20 mouse cellular contexts compared by ENCODE assay signal in the genomic region with DNA sequence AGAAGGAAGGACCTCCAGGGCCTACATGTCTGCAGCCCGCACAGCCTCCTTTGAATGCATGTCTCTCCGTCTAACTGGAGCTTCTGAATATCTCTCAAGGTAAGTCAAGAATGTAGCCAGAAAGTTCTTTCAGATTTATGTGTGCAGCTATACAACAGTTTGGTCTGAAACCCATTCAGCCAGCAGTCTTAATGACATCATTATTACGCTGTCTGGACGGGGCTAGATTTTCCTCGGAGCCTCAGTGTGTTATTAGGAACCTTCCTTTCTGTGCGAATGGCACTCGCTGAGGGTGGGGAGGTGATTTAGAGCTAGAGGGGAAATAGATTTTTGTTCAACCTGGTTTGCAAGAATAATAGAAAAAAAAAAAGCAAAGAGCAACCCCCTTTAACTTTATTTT.
A peak's percentile ranks its signal among the peaks of the same experiment; 100 is the strongest.
DNase-seq lines count a peak whose midpoint lies in the region; ATAC-seq and TF ChIP-seq lines count a peak whose summit lies in the region.
"Had no signal": no experiment of that assay in that cellular context is flagged by ENCODE, and none has a peak within 500 bp of the region (broad histone marks: within the 10 kb centered on the region; RNA-seq: fewer than 3 reads in every experiment).

No protein-coding gene starts in this region.

- no peaks in the 10 kb centered on the region for H3K27me3 ChIP-seq in forebrain, embryonic 11.5 days (ENCODE audit: control insufficient read depth, insufficient read depth, low read length)
- 0 out of 2 replicates have a peak, but pooled peaks cover 4% of the 10 kb centered on the region for H3K27me3 ChIP-seq in forebrain, postnatal 0 days (ENCODE audit: insufficient read depth, low read length)
- no peaks in the 10 kb centered on the region for H3K27me3 ChIP-seq in hindbrain, embryonic 13.5 days
- no peaks in the 10 kb centered on the region for H3K27me3 ChIP-seq in hindbrain, postnatal 0 days (ENCODE audit: insufficient read depth, low read length)
- no peaks in the 10 kb centered on the region for H3K27me3 ChIP-seq in midbrain, embryonic 14.5 days (ENCODE audit: control insufficient read depth, insufficient read depth, low read length)
- H3K27me3 ChIP-seq in midbrain, embryonic 16.5 days (ENCODE audit: control insufficient read depth, insufficient read depth, low read depth, low read length): no peaks in the 10 kb centered on the region
- H3K27me3 ChIP-seq in forebrain, embryonic 14.5 days (replicated peaks; ENCODE audit: control insufficient read depth, insufficient read depth, low read length): no peaks in the 10 kb centered on the region
- H3K27me3 ChIP-seq in kidney, adult 2 months (replicated peaks; ENCODE audit: control insufficient read depth, insufficient read depth, low read length): no peaks in the 10 kb centered on the region
- H3K27me3 ChIP-seq: embryonic facial prominence, embryonic 15.5 days; heart, embryonic 12.5 days; hindbrain, embryonic 15.5 days had no signal

- H3K4me1 ChIP-seq in forebrain, embryonic 11.5 days (replicated peaks; ENCODE audit: control insufficient read depth, insufficient read depth, low read length): 0 out of 2 replicates have a peak, but pooled peaks cover 2% of the 10 kb centered on the region
- no peaks in the 10 kb centered on the region for H3K4me1 ChIP-seq in forebrain, postnatal 0 days (ENCODE audit: insufficient read depth)
- peaks cover 7% of the 10 kb centered on the region; the same call in 1 of the 2 replicates for H3K4me1 ChIP-seq in hindbrain, embryonic 13.5 days (replicated peaks)
- no peaks in the 10 kb centered on the region for H3K4me1 ChIP-seq in hindbrain, postnatal 0 days (ENCODE audit: insufficient read depth, low read length)
- H3K4me1 ChIP-seq in midbrain, embryonic 14.5 days (ENCODE audit: control insufficient read depth, insufficient read depth, low read length): no peaks in the 10 kb centered on the region
- H3K4me1 ChIP-seq in midbrain, embryonic 16.5 days (ENCODE audit: control insufficient read depth, insufficient read depth, low read length): no peaks in the 10 kb centered on the region
- peaks cover 12% of the 10 kb centered on the region; the same call in 1 of the 2 replicates for H3K4me1 ChIP-seq in forebrain, embryonic 14.5 days (ENCODE audit: control insufficient read depth, insufficient read depth, low read length)
- no peaks in the 10 kb centered on the region for H3K4me1 ChIP-seq in kidney, adult 2 months (ENCODE audit: control insufficient read depth, insufficient read depth, low read length)
- H3K4me1 ChIP-seq: embryonic facial prominence, embryonic 15.5 days; heart, embryonic 12.5 days had no signal

- no peak for DNase-seq in forebrain, embryonic 11.5 days (ENCODE audit: low spot score)
- DNase-seq in forebrain, postnatal 0 days: no peak
- no peak for DNase-seq in hindbrain, postnatal 0 days (ENCODE audit: low spot score)
- peak; percentile 36 for DNase-seq in midbrain, embryonic 14.5 days
- DNase-seq in forebrain, embryonic 14.5 days (ENCODE audit: low spot score): peak; percentile 35
- DNase-seq in kidney, adult 2 months: no peak
- DNase-seq: adrenal gland, postnatal 10 days; cerebellum, adult 11-12 months; cerebellum, adult 9-10 months; cerebellum, postnatal 25 days; gastrocnemius, adult 2 months; gastrocnemius, postnatal 25 days; heart, postnatal 36 days; kidney, adult 11 months had no signal

- 0 out of 2 replicates have a peak, but pooled peaks have one; percentile 67 for ATAC-seq in forebrain, embryonic 11.5 days (replicated peaks; ENCODE audit: low FRiP score)
- ATAC-seq in forebrain, postnatal 0 days: no peak
- no peak for ATAC-seq in hindbrain, embryonic 13.5 days (ENCODE audit: low FRiP score)
- no peak for ATAC-seq in hindbrain, postnatal 0 days
- ATAC-seq in midbrain, embryonic 14.5 days (ENCODE audit: low FRiP score, low TSS enrichment): 0 out of 2 replicates have a peak, but pooled peaks have one; percentile 20
- no peak for ATAC-seq in midbrain, embryonic 16.5 days
- peak; percentile 44; the same call in 1 of the 2 replicates for ATAC-seq in forebrain, embryonic 14.5 days

- no peak for TF ChIP-seq POLR2A in kidney, adult 2 months (IDR thresholded peaks at IDR 0.05; ENCODE audit: low read depth, low read length)

- H3K27ac ChIP-seq in forebrain, embryonic 11.5 days (ENCODE audit: low read depth, low read length): no peak overlapping the region
- no peak overlapping the region for H3K27ac ChIP-seq in forebrain, postnatal 0 days (ENCODE audit: low read depth, low read length)
- H3K27ac ChIP-seq in hindbrain, embryonic 13.5 days: peak overlapping the region; percentile 56
- no peak overlapping the region for H3K27ac ChIP-seq in hindbrain, postnatal 0 days
- 0 out of 2 replicates have a peak overlapping the region, but pooled peaks have one; percentile 45 for H3K27ac ChIP-seq in midbrain, embryonic 14.5 days (replicated peaks; ENCODE audit: low read depth, low read length)
- no peak overlapping the region for H3K27ac ChIP-seq in midbrain, embryonic 16.5 days (ENCODE audit: low read length)
- no peak overlapping the region for H3K27ac ChIP-seq in forebrain, embryonic 14.5 days (ENCODE audit: low read depth, low read length)
- H3K27ac ChIP-seq in kidney, adult 2 months (ENCODE audit: insufficient read depth, low read depth, low read length): no peak overlapping the region
- H3K27ac ChIP-seq: embryonic facial prominence, embryonic 15.5 days; gastrocnemius, adult 2 months; hindbrain, embryonic 15.5 days had no signal

- TF ChIP-seq CTCF in forebrain, postnatal 0 days (IDR thresholded peaks at IDR 0.05; ENCODE audit: low read depth): no peak
- no peak for TF ChIP-seq CTCF in hindbrain, postnatal 0 days (IDR thresholded peaks at IDR 0.05; ENCODE audit: low read depth)
- no peak for TF ChIP-seq CTCF in kidney, adult 2 months (conservative IDR thresholded peaks at IDR 0.05; ENCODE audit: insufficient read depth, insufficient read length, low read depth, low read length)

- H3K9me3 ChIP-seq in forebrain, embryonic 11.5 days (ENCODE audit: control insufficient read depth, low read length): no peaks in the 10 kb centered on the region
- no peaks in the 10 kb centered on the region for H3K9me3 ChIP-seq in forebrain, postnatal 0 days (ENCODE audit: low read length)
- H3K9me3 ChIP-seq in hindbrain, embryonic 13.5 days: no peaks in the 10 kb centered on the region
- H3K9me3 ChIP-seq in hindbrain, postnatal 0 days (ENCODE audit: low read length): no peaks in the 10 kb centered on the region
- no peaks in the 10 kb centered on the region for H3K9me3 ChIP-seq in midbrain, embryonic 14.5 days (ENCODE audit: control insufficient read depth, low read length)
- H3K9me3 ChIP-seq in midbrain, embryonic 16.5 days (replicated peaks; ENCODE audit: control insufficient read depth, low read length, poor library complexity, severe bottlenecking): no peaks in the 10 kb centered on the region
- H3K9me3 ChIP-seq in forebrain, embryonic 14.5 days (replicated peaks; ENCODE audit: control insufficient read depth, low read length): no peaks in the 10 kb centered on the region
- H3K9me3 ChIP-seq: embryonic facial prominence, embryonic 15.5 days; heart, embryonic 12.5 days; hindbrain, embryonic 15.5 days had no signal

- H3K4me3 ChIP-seq in forebrain, embryonic 11.5 days (ENCODE audit: low read depth, low read length): no peak overlapping the region
- no peak overlapping the region for H3K4me3 ChIP-seq in forebrain, postnatal 0 days (ENCODE audit: low read depth, low read length)
- H3K4me3 ChIP-seq in hindbrain, embryonic 13.5 days: 0 out of 2 replicates have a peak overlapping the region, but pooled peaks have one; percentile 7
- no peak overlapping the region for H3K4me3 ChIP-seq in hindbrain, postnatal 0 days (ENCODE audit: low read length)
- H3K4me3 ChIP-seq in midbrain, embryonic 14.5 days (replicated peaks; ENCODE audit: low read depth, low read length): no peak overlapping the region
- H3K4me3 ChIP-seq in midbrain, embryonic 16.5 days (ENCODE audit: low read depth, low read length): no peak overlapping the region
- H3K4me3 ChIP-seq in forebrain, embryonic 14.5 days (ENCODE audit: low read depth, low read length): no peak overlapping the region
- no peak overlapping the region for H3K4me3 ChIP-seq in kidney, adult 2 months (ENCODE audit: insufficient read depth, low read depth, low read length)
- H3K4me3 ChIP-seq: embryonic facial prominence, embryonic 15.5 days; erythroblast, embryonic 14.5 days; gastrocnemius, adult 2 months; heart, embryonic 12.5 days; hindbrain, embryonic 15.5 days had no signal

- 36% methylated on average over 7 of the region's 7 CpGs for WGBS in forebrain, embryonic 11.5 days
- 34% methylated on average over 7 of the region's 7 CpGs for WGBS in forebrain, postnatal 0 days
- 56% methylated on average over 7 of the region's 7 CpGs for WGBS in hindbrain, embryonic 13.5 days
- WGBS in hindbrain, postnatal 0 days: 73% methylated on average over 7 of the region's 7 CpGs
- 47% methylated on average over 7 of the region's 7 CpGs for WGBS in midbrain, embryonic 14.5 days
- WGBS in midbrain, embryonic 16.5 days: 53% methylated on average over 7 of the region's 7 CpGs
- 15% methylated on average over 7 of the region's 7 CpGs for WGBS in forebrain, embryonic 14.5 days
- 68% methylated on average over 7 of the region's 7 CpGs for WGBS in kidney, adult 2 months

- H3K36me3 ChIP-seq in forebrain, embryonic 11.5 days (ENCODE audit: control insufficient read depth, insufficient read depth, low read length): no peaks in the 10 kb centered on the region
- no peaks in the 10 kb centered on the region for H3K36me3 ChIP-seq in forebrain, postnatal 0 days (ENCODE audit: insufficient read depth)
- no peaks in the 10 kb centered on the region for H3K36me3 ChIP-seq in hindbrain, embryonic 13.5 days
- H3K36me3 ChIP-seq in hindbrain, postnatal 0 days (ENCODE audit: insufficient read depth, low read length): no peaks in the 10 kb centered on the region
- no peaks in the 10 kb centered on the region for H3K36me3 ChIP-seq in midbrain, embryonic 14.5 days (ENCODE audit: control insufficient read depth, insufficient read depth, low read length)
- H3K36me3 ChIP-seq in midbrain, embryonic 16.5 days (ENCODE audit: control insufficient read depth, insufficient read depth, low read length): no peaks in the 10 kb centered on the region
- H3K36me3 ChIP-seq in forebrain, embryonic 14.5 days (ENCODE audit: control insufficient read depth, insufficient read depth, low read length): no peaks in the 10 kb centered on the region
- H3K36me3 ChIP-seq in kidney, adult 2 months (ENCODE audit: control insufficient read depth, insufficient read depth, low read length): no peaks in the 10 kb centered on the region
- H3K36me3 ChIP-seq: embryonic facial prominence, embryonic 15.5 days; heart, embryonic 12.5 days; hindbrain, embryonic 15.5 days had no signal

- H3K4me2 ChIP-seq in forebrain, embryonic 11.5 days (ENCODE audit: low read depth, low read length, severe bottlenecking): no peak overlapping the region
- H3K4me2 ChIP-seq in forebrain, postnatal 0 days (ENCODE audit: low read depth): no peak overlapping the region
- no peak overlapping the region for H3K4me2 ChIP-seq in hindbrain, embryonic 13.5 days
- no peak overlapping the region for H3K4me2 ChIP-seq in hindbrain, postnatal 0 days (ENCODE audit: low read depth, low read length)
- peak overlapping the region; percentile 25 for H3K4me2 ChIP-seq in midbrain, embryonic 14.5 days (ENCODE audit: low read length)
- H3K4me2 ChIP-seq in midbrain, embryonic 16.5 days (ENCODE audit: low read length): no peak overlapping the region
- H3K4me2 ChIP-seq in forebrain, embryonic 14.5 days (ENCODE audit: low read length): 0 out of 2 replicates have a peak overlapping the region, but pooled peaks have one; percentile 2
- H3K4me2 ChIP-seq: embryonic facial prominence, embryonic 15.5 days; heart, embryonic 12.5 days; hindbrain, embryonic 15.5 days had no signal

- H3K9ac ChIP-seq in forebrain, embryonic 11.5 days (ENCODE audit: low read length): no peak overlapping the region
- no peak overlapping the region for H3K9ac ChIP-seq in forebrain, postnatal 0 days
- no peak overlapping the region for H3K9ac ChIP-seq in hindbrain, embryonic 13.5 days
- H3K9ac ChIP-seq in hindbrain, postnatal 0 days (replicated peaks; ENCODE audit: low read length): no peak overlapping the region
- H3K9ac ChIP-seq in midbrain, embryonic 14.5 days (replicated peaks; ENCODE audit: low read length): no peak overlapping the region
- no peak overlapping the region for H3K9ac ChIP-seq in midbrain, embryonic 16.5 days (ENCODE audit: low read depth, low read length)
- H3K9ac ChIP-seq in forebrain, embryonic 14.5 days (ENCODE audit: low read length): no peak overlapping the region; the same call in 1 of the 2 replicates
- H3K9ac ChIP-seq: embryonic facial prominence, embryonic 15.5 days; heart, embryonic 12.5 days; hindbrain, embryonic 15.5 days had no signal

Comparison
In these comparisons a context has a peak if more than half of its experiments do, and no peak if none do; other contexts are left out.
1. ATAC-seq: peak in forebrain, embryonic 11.5 days (single experiment), midbrain, embryonic 14.5 days (single experiment) and forebrain, embryonic 14.5 days (single experiment); none in forebrain, postnatal 0 days (single experiment), hindbrain, embryonic 13.5 days (single experiment), hindbrain, postnatal 0 days (single experiment) and midbrain, embryonic 16.5 days (single experiment).
2. DNase-seq: peak in midbrain, embryonic 14.5 days (single experiment) and forebrain, embryonic 14.5 days (single experiment); none in forebrain, embryonic 11.5 days (single experiment), forebrain, postnatal 0 days (single experiment), hindbrain, postnatal 0 days (single experiment) and kidney, adult 2 months (single experiment).
3. H3K27ac ChIP-seq: peak in hindbrain, embryonic 13.5 days (single experiment) and midbrain, embryonic 14.5 days (single experiment); none in forebrain, embryonic 11.5 days (single experiment), forebrain, postnatal 0 days (single experiment), hindbrain, postnatal 0 days (single experiment), midbrain, embryonic 16.5 days (single experiment), forebrain, embryonic 14.5 days (single experiment) and kidney, adult 2 months (single experiment).
4. H3K4me2 ChIP-seq: peak in midbrain, embryonic 14.5 days (single experiment) and forebrain, embryonic 14.5 days (single experiment); none in forebrain, embryonic 11.5 days (single experiment), forebrain, postnatal 0 days (single experiment), hindbrain, embryonic 13.5 days (single experiment), hindbrain, postnatal 0 days (single experiment) and midbrain, embryonic 16.5 days (single experiment).